Mouse (Mus musculus): ENCODE measurements around the gene Rpap2. TPM values are rescaled to one million over a fixed set of nuclear protein-coding genes. Genes with fewer than 3 reads are reported as not detected.
A peak's percentile ranks its signal among the peaks of the same experiment; 100 is the strongest.

Rpap2 gene
- total and polyA plus RNA-seq, 3 experiments: 24.3 to 38.1 (median 28.3) TPM

DNA sequence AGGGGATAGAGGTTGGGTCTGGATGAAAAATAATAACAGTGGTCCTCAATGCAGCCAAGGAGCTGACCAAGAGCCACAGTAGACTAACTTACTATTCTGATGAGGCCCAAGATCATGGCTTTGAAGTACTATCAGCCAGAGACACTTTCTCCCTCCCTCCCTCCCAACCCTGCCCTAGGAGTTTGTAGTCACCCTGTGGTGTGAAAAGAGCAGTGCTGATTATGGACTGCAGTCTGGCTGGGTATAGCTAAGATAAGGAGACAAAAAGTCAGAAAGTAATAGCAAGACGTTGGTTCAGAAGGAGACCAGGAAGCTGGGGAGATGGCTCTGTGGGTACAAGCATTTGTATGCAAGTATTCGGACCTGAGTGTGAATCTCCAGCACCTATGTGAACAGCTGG lies 47.4 kb downstream of the Rpap2 start:
- in situ Hi-C loops (cut with MboI; ENCODE audit: low pct_ligation_motif_present, low pct_unique_long_range_greater_than_20kb, low sequenced_read_pairs) (no loop called here), dilution Hi-C loops (cut with MboI; ENCODE audit: extremely low pct_ligation_motif_present, extremely low pct_unique_long_range_greater_than_20kb, low sequenced_read_pairs) (no loop called here)
- DNase-seq (ENCODE audit: extremely low read depth): no peak
- H3K27ac ChIP-seq (ENCODE audit: insufficient read depth, low read depth): no peak overlapping the region
- peaks cover 13 to 48% of the 10 kb centered on the region in 2 experiments; a peak in 3 of 4 replicates for H3K4me1 ChIP-seq (ENCODE audit: control insufficient read depth in 1 of 2, insufficient read depth in 2 of 2)
- no peak overlapping the region for H3K4me3 ChIP-seq (replicated peaks in 1 of 3; ENCODE audit: low read depth in 2 of 3, low read length in 2 of 3, poor library complexity in 1 of 3)
- no peak for TF ChIP-seq MAX (IDR thresholded peaks at IDR 0.05; ENCODE audit: low read length)
- TF ChIP-seq MAFK (IDR thresholded peaks at IDR 0.05; ENCODE audit: insufficient replicate concordance, low read length): no peak
- TF ChIP-seq MXI1 (IDR thresholded peaks at IDR 0.05; ENCODE audit: low read depth, low read length): no peak
- no peak for TF ChIP-seq SIN3A (IDR thresholded peaks at IDR 0.05; ENCODE audit: low read length)
- TF ChIP-seq PAX5 (IDR thresholded peaks at IDR 0.05; ENCODE audit: low read length): no peak
- TF ChIP-seq UBTF (IDR thresholded peaks at IDR 0.05; ENCODE audit: low read depth, low read length): no peak
- TF ChIP-seq CHD1 (IDR thresholded peaks at IDR 0.05; ENCODE audit: low read depth, low read length): no peak
- TF ChIP-seq SMC3 (IDR thresholded peaks at IDR 0.05; ENCODE audit: low read depth, low read length): no peak
- no peak for TF ChIP-seq POLR2A (IDR thresholded peaks at IDR 0.05; ENCODE audit: low read depth, low read length)
- no peaks in the 10 kb centered on the region for H3K27me3 ChIP-seq (replicated peaks)
- H3K4me2 ChIP-seq (ENCODE audit: insufficient read depth, low read depth, poor library complexity, severe bottlenecking): no peak overlapping the region
- peaks cover 4% of the 10 kb centered on the region for H3K9me3 ChIP-seq (replicated peaks; ENCODE audit: low read length)
- no peaks in the 10 kb centered on the region for H3K79me2 ChIP-seq (replicated peaks; ENCODE audit: control insufficient read depth, extremely low read depth, insufficient read depth, poor library complexity, severe bottlenecking)
- H3K36me3 ChIP-seq (replicated peaks in 1 of 2; ENCODE audit: control insufficient read depth in 1 of 2, insufficient read depth in 1 of 2, low read length in 1 of 2): peaks cover 17 to 76% of the 10 kb centered on the region in 2 experiments
- no peak overlapping the region for H3K9ac ChIP-seq (ENCODE audit: insufficient read depth, low read depth)

DNA sequence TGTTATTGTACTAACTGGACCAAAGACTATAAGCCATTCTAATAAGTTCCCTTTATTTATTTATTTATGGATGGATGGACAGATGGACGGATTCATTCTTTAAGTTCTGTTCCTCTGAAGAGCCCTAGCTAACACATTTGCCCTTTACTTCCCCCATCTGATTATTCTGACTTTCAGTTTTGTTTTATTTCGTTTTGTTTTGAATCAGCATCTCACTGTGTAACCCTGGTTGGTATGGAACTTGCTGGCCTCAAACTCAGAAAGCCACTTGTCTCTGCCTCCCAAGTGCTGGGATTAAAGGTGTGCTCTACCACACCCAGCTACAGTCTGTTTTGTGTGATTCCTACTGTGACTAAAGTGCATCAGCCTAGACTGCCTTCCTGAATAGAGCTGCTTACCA lies 48.8 kb downstream of the Rpap2 start:
- no peak overlapping the region for H3K4me3 ChIP-seq (replicated peaks in 1 of 3; ENCODE audit: low read depth in 2 of 3, low read length in 2 of 3, poor library complexity in 1 of 3)
- peaks cover 18 to 78% of the 10 kb centered on the region in 2 experiments for H3K36me3 ChIP-seq (replicated peaks in 1 of 2; ENCODE audit: control insufficient read depth in 1 of 2, insufficient read depth in 1 of 2, low read length in 1 of 2)
- in situ Hi-C loops (cut with MboI; ENCODE audit: low pct_ligation_motif_present, low pct_unique_long_range_greater_than_20kb, low sequenced_read_pairs) (no loop called here), dilution Hi-C loops (cut with MboI; ENCODE audit: extremely low pct_ligation_motif_present, extremely low pct_unique_long_range_greater_than_20kb, low sequenced_read_pairs) (no loop called here)
- H3K9ac ChIP-seq (ENCODE audit: insufficient read depth, low read depth): no peak overlapping the region
- H3K9me3 ChIP-seq (replicated peaks; ENCODE audit: low read length): peaks cover 4% of the 10 kb centered on the region
- no peak overlapping the region for H3K4me2 ChIP-seq (ENCODE audit: insufficient read depth, low read depth, poor library complexity, severe bottlenecking)
- H3K79me2 ChIP-seq (replicated peaks; ENCODE audit: control insufficient read depth, extremely low read depth, insufficient read depth, poor library complexity, severe bottlenecking): no peaks in the 10 kb centered on the region
- TF ChIP-seq IRF4 (IDR thresholded peaks at IDR 0.05; ENCODE audit: low read depth, low read length) (peak; percentile 78), MAZ (IDR thresholded peaks at IDR 0.05; ENCODE audit: low read depth, low read length) (no peak), UBTF (IDR thresholded peaks at IDR 0.05; ENCODE audit: low read depth, low read length) (no peak), GABPA (IDR thresholded peaks at IDR 0.05; ENCODE audit: insufficient replicate concordance, low read depth, low read length) (no peak), TBP (conservative IDR thresholded peaks at IDR 0.05; ENCODE audit: low read depth, low read length) (no peak), MYC (IDR thresholded peaks at IDR 0.05; ENCODE audit: low read depth, low read length) (no peak), MEF2A (IDR thresholded peaks at IDR 0.05; ENCODE audit: borderline replicate concordance, low read depth, low read length) (no peak), MXI1 (IDR thresholded peaks at IDR 0.05; ENCODE audit: low read depth, low read length) (no peak), ETS1 (conservative IDR thresholded peaks at IDR 0.05; ENCODE audit: low read depth, low read length) (no peak), RCOR1 (conservative IDR thresholded peaks at IDR 0.05; ENCODE audit: low read depth, low read length) (no peak), ELF1 (IDR thresholded peaks at IDR 0.05; ENCODE audit: low read depth, low read length) (no peak), TCF12 (IDR thresholded peaks at IDR 0.05; ENCODE audit: low read depth, low read length) (no peak), ZMIZ1 (IDR thresholded peaks at IDR 0.05; ENCODE audit: low read depth, low read length) (no peak), ZNF384 (IDR thresholded peaks at IDR 0.05; ENCODE audit: low read depth, low read length) (no peak), RAD21 (IDR thresholded peaks at IDR 0.05; ENCODE audit: low read depth, low read length) (no peak), JUND (conservative IDR thresholded peaks at IDR 0.05; ENCODE audit: low read depth, low read length) (peak; percentile 63; the same call in 1 of the 2 replicates), BHLHE40 (IDR thresholded peaks at IDR 0.05; ENCODE audit: low read depth, low read length) (no peak)
- H3K27ac ChIP-seq (ENCODE audit: insufficient read depth, low read depth): no peak overlapping the region
- H3K27me3 ChIP-seq (replicated peaks): no peaks in the 10 kb centered on the region
- peaks cover 13 to 59% of the 10 kb centered on the region in 2 experiments; a peak in 3 of 4 replicates for H3K4me1 ChIP-seq (ENCODE audit: control insufficient read depth in 1 of 2, insufficient read depth in 2 of 2)
- DNase-seq (ENCODE audit: extremely low read depth): peak; percentile 31
